Mouse (Mus musculus): ENCODE data around the gene Sema4a.

The Sema4a gene

GRCm38 (mm10) chr3:88398666-88399065 is 62.3 kb downstream of the Sema4a start:
- peak in 1 of 2 experiments; percentile 32 for DNase-seq (ENCODE audit: inconsistent age in 2 of 2, low spot score in 1 of 2)

- no peak for DNase-seq (ENCODE audit: inconsistent age in 2 of 2, low spot score in 1 of 2)
Measured at GRCm38 (mm10) chr3:88395742-88396141, 65.2 kb downstream of the Sema4a start.

- DNase-seq (ENCODE audit: inconsistent age in 2 of 2, low spot score in 1 of 2): no peak
Measured at GRCm38 (mm10) chr3:88395288-88395687, 65.7 kb downstream of the Sema4a start.

GRCm38 (mm10) chr3:88393776-88394375 is 67.1 kb downstream of the Sema4a start:
- DNase-seq (ENCODE audit: inconsistent age in 2 of 2, low spot score in 1 of 2): no peak
